Mouse (Mus musculus) liver, embryonic 15.5 days (tissue): Measurements from ENCODE around the gene Muc16. TPM values are rescaled to one million over a fixed set of nuclear protein-coding genes. Genes with fewer than 3 reads are reported as not detected.

Experiments
- ATAC-seq: fragments of 200-750 bp; cut with Nextera tagmentation; 2 replicates; pipeline ENCODE4 v1.8.0; 2017; ENCODE audit warnings: moderate number of reproducible peaks, mild to moderate bottlenecking, moderate library complexity; ENCODE audit not compliant: insufficient read depth
- H3K27ac ChIP-seq: fragments of 300-500 bp; sonication (generic); replicated peaks from 2 replicates; pipeline ENCODE4 v1.5.1; 2015; ENCODE audit warnings: mild to moderate bottlenecking, inconsistent platforms
- H3K27me3 ChIP-seq: fragments of 300-500 bp; sonication (generic); 2 replicates; pipeline ENCODE4 v1.6.1; 2015; ENCODE audit warnings: mild to moderate bottlenecking, inconsistent platforms
- H3K36me3 ChIP-seq: fragments of 300-500 bp; sonication (generic); replicated peaks from 2 replicates; pipeline ENCODE4 v1.6.1; 2015; ENCODE audit warnings: moderate library complexity, mild to moderate bottlenecking, inconsistent platforms
- H3K4me1 ChIP-seq: fragments of 300-500 bp; sonication (generic); replicated peaks from 2 replicates; pipeline ENCODE4 v1.6.1; 2015; ENCODE audit warnings: inconsistent platforms
- H3K4me2 ChIP-seq: fragments of 300-500 bp; sonication (generic); 2 replicates; pipeline ENCODE4 v1.6.1; 2015; ENCODE audit warnings: moderate library complexity, mild to moderate bottlenecking, inconsistent platforms
- H3K4me3 ChIP-seq: fragments of 300-500 bp; sonication (generic); replicated peaks from 2 replicates; pipeline ENCODE4 v1.5.1; 2015; ENCODE audit warnings: mild to moderate bottlenecking, inconsistent platforms
- H3K9ac ChIP-seq: fragments of 300-500 bp; sonication (generic); 2 replicates; pipeline ENCODE4 v1.6.1; 2015; ENCODE audit warnings: moderate library complexity, mild to moderate bottlenecking, inconsistent platforms
- H3K9me3 ChIP-seq: fragments of 300-500 bp; sonication (generic); replicated peaks from 2 replicates; pipeline ENCODE4 v1.6.1; 2016; ENCODE audit warnings: inconsistent platforms
- WGBS: fragments of 180-500 bp; shearing (Covaris S2); methylation state at CpG from one replicate; pipeline ENCODE4 v1.1.7; 2015; ENCODE audit warnings: mixed read lengths; ENCODE audit not compliant: insufficient replicate concordance; 5-methylcytosine and 5-hydroxymethylcytosine counted together
- microRNA-seq: library from miRNA; unstranded; fragments of <30 nt; microRNA quantifications from one replicate; pipeline ENCODE4, GENCODE M21; 2016
- polyA plus RNA-seq: library from polyadenylated mRNA; unstranded; fragments of >200 nt; fragmentation: Nextera tagmentation; extraction: Ambion mirVana; gene quantifications from 2 replicates; pipeline ENCODE4 v1.2.1, GENCODE M21; 2015

The Muc16 gene
- polyA plus RNA-seq, 1 experiment from 2014 or later, result 0.28 TPM

DNA sequence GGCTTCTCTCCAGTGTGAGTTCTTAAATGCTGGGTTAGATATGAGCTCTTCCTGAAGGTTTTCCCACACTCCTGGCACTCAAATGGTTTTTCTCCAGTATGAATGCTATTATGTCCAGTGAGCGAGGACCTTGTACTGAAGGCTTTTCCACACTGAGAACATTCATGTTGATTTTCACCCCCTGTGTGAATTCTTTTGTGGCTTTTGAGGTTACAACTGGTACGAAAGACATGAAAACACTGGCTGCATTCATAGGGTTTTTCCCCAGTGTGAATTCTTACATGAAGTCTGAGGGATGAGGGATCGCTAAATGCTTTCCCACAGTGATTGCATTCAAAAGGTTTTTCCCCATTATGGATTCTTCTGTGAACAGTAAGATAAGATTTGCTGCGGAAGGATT, 217.8 kb downstream of the Muc16 start:
- Histone ChIP-seq H3K36me3 (no peaks in the 10 kb centered on the region), H3K9ac (no peak overlapping the region)
- 66% methylated on average over 4 of the region's 4 CpGs for WGBS

More for the DNA sequence above, 217.8 kb downstream of the Muc16 start:
- no peak for ATAC-seq
- no peak overlapping the region for H3K4me2 ChIP-seq
- no peaks in the 10 kb centered on the region for H3K9me3 ChIP-seq
- no peaks in the 10 kb centered on the region for H3K4me1 ChIP-seq
- no peak overlapping the region for H3K4me3 ChIP-seq
- no peak overlapping the region for H3K27ac ChIP-seq
- H3K27me3 ChIP-seq, result no peaks in the 10 kb centered on the region

Small RNA genes lying within 50 kb of the gene (microRNA-seq; reads per million reads assigned to microRNA genes)
- gene Gm22854, result not detected

Other genes with a start within 250 kb of the Muc16 start
- gene Mbd3l2, start 243.9 kb downstream of the Muc16 start, polyA plus RNA-seq, result not detected in 2 replicates
- gene Zfp558, start 196.3 kb downstream of the Muc16 start, polyA plus RNA-seq, result 0.53 and 0.61 TPM in 2 replicates
- not detected in 2 replicates for gene Mbd3l1, start 196.2 kb downstream of the Muc16 start, polyA plus RNA-seq
- gene Olfr24, start 89.5 kb upstream of the Muc16 start, polyA plus RNA-seq, result not detected in 2 replicates
- not detected in 2 replicates for gene Olfr828, start 145.0 kb upstream of the Muc16 start, polyA plus RNA-seq
- gene Olfr829, start 180.4 kb upstream of the Muc16 start, polyA plus RNA-seq, result not detected in 2 replicates
- gene Olfr830, start 200.2 kb upstream of the Muc16 start, polyA plus RNA-seq, result not detected in 2 replicates